Mouse (Mus musculus) kidney, adult 8-10 months (tissue): ENCODE measurements at regions not wholly inside any gene's neighbourhood (a gene's known extent, or its start where the extent isn't known, plus 50 kb on each side); places are given as distances from the start of the nearest gene placed in this dataset.

Source experiments
- DNase-seq, 2 experiments: peaks; one replicate each; pipeline ENCODE4 v3.0.0; 2022

DNA sequence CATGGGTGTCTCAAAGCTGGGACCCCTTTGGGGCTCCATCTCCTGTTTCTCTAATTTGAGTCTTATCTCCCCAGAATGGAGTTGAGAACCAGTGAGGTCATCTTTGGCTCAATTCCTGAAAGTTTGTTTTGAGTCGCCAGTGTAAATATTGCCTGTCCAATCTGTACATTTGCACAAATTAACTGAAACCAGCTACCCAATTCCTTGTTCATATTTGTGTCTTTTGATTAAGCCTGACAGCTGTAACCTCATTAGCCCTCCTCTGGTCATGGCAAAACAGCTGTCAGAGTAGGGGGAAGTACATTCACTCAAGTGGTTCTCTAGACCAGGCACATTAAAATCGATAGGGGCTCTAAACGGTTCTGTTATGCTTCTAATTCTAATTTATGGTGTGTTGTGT lies 177.0 kb downstream of the Rps12 start:
- DNase-seq = no peak

- no peak for DNase-seq
These were observed 177.7 kb downstream of the Rps12 start for GRCm38 (mm10) chr10:23609270-23609914.

DNA sequence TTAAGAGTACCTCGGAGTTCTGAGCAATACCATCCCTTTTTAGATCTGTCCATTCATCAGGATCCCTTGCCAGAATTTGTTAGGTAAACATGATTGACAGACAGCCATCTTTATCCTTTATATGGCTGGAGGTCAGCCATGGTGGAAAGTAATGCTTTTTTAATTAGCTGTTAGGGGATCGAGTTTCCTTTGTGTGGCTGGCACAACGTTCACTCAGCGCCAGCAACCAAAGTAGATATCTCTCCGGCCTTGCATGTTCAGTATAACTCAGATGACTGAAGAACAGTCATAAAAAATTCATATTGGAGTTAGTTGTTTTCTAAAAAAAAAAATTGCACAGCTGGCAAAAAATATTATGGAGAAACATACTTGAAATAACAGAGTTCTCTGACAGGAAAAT lies 186.4 kb downstream of the Rps12 start:
- no peak for DNase-seq

- DNase-seq = no peak
These were observed 191.5 kb downstream of the Rps12 start for GRCm38 (mm10) chr10:23595541-23595940.

DNA sequence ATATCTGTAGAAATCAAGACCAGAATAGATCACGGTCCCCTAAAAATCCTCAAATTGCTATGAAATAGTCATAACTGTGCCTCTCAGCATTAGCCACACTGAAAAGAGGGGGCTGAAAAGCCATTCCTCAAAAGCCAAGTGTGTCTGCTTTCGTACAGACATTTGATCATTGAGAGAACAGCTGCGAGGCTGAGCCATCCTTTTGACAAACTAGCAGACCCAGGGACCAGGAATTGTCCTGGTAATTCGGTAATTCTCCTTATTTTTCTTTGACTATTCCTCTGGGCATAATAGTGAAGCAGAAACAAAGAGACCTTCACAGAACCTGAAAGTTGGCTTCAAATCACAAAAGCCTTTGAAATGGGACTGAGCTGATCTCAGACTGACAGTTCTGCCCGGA lies 206.8 kb downstream of the Rps12 start:
- DNase-seq = no peak

- DNase-seq = peak in 1 of 2 experiments; percentile 17
These were observed 216.1 kb downstream of the Rps12 start for GRCm38 (mm10) chr10:23571013-23571412.

DNA sequence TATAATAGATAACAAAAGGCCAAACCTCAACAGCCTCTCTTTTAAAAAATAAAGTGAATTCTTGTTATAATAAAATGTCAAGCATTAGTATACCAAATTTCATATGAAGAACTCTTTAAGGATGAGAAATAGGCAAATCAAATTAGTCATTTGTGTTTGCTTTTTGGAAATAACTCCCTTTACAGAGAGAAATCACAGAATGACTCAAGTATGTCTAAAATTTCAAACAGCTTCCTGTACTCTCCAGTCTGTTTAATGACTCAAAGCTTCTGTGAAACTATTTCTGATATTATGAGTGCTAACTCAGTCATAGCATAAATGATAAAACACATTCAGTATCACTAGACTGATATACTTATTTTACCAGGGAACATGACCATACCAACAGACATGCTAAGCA lies 217.7 kb downstream of the Rps12 start:
- DNase-seq = no peak

- no peak for DNase-seq
These were observed 211.8 kb upstream of the Eya4 start for GRCm38 (mm10) chr10:23562273-23562885.

DNA sequence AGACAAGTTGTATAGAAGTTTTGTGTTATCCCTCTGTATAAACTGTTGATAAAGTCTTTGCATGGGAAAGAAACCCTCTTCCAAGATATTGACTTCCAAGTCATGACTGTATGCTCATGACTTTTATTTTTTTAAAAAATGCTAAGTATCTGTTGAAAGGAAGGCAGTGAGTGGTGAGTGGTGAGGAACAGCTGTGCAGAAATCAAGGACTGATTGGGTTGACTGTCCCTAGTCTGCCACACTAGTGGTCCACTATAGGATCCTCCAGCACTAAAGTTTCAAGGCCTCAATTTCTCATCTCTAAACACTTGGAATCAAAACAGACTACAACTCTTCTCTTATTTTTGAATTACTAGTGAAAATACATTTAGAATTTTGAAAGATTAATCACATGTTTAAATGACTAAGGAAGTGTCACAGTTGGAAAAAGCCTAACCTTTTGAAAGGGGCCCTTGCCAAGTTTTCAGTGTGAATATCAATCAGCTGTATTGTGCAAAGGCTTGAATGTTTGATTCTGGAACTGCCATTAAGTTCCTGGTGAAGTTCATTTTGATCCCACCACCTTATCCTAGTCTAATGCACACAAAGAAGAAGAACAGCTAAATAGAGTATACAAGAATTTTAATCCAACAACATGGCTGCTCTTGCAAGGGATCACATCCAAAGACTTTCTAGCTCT lies 209.5 kb upstream of the Eya4 start:
- DNase-seq = no peak

DNA sequence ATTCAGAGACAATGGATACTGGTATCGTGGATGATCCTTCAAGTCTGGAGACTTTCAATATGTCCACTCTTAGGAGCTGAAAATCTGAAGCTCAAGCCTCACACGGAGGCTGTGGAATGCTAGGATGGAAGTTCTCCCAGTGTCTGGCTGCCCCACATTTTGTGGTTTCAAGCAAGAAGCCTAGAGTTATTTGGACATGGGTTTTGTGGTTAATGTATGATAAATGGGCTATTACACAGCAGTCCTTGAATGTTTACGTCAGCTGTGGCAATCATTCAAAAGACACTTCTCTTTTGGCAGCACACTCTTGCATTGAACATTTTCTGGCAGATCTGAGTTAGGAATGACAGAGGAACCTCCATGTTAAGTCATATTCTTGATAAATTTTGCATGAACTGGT lies 207.2 kb upstream of the Eya4 start:
- DNase-seq = no peak

- no peak for DNase-seq
These were observed 198.6 kb upstream of the Eya4 start for GRCm38 (mm10) chr10:23549207-23549606.

- DNase-seq = no peak
These were observed 197.7 kb upstream of the Eya4 start for GRCm38 (mm10) chr10:23548322-23548721.

GRCm38 (mm10) chr10:23542712-23543111 lies 192.1 kb upstream of the Eya4 start:
- DNase-seq = no peak

DNA sequence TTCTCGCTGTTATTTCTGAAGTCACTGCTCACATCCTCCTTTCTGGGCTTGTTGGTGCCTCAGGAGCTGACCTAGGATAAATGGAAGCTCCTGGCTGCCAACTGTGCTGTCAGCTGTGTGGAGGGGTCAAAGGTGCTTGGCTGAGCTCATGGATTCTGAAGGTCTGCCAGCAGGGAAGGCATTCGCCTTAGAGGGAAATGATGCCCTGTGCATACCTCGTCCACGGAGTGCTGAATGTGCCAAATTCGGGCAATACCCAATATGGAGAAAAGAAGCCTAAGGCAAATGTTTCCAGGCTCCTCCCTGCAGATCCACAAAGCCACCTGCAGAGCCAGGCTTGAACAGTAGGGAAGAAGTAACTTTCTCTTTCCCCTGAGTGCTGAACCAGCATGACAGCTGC lies 191.3 kb upstream of the Eya4 start:
- DNase-seq = peak; percentile 75 to 76

- DNase-seq = no peak
These were observed 184.1 kb upstream of the Eya4 start for GRCm38 (mm10) chr10:23534636-23535035.

DNA sequence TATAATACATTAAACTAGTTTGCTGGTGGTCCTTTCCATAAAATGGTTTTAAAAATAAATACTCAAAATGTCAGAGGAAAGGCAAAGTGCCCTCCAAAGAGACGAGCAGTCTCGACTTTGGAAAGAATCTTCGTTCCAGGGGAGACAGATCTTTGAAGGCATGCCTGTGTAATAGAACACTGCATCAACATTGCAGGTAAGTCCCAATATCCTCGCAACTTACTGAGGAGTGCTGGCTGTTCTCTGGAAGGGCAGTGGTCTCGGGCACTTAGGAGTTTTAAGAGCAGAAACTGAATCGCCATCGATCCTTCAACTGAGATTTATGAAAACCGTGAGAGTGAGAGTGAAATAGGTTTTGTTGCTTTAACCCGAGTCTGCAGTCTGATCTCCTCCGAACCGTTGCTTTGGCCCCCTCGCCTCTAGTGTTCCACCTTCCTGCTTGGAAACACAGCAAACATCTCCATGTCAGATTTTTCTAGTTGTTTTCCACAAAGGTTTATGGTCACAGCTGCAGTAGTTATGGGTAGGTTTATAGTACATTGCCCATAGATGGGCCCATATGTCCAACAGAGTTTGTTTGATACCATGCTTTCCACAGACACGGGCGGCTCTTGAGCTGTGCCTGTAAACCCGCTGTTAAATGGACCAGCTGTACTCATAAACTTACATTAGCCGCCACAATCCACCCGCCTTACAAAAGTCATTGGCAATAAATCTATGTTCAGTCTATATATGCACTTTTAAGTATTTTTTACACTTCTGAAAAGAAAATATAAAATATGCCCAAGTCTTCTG lies 181.6 kb upstream of the Eya4 start:
- no peak for DNase-seq

DNA sequence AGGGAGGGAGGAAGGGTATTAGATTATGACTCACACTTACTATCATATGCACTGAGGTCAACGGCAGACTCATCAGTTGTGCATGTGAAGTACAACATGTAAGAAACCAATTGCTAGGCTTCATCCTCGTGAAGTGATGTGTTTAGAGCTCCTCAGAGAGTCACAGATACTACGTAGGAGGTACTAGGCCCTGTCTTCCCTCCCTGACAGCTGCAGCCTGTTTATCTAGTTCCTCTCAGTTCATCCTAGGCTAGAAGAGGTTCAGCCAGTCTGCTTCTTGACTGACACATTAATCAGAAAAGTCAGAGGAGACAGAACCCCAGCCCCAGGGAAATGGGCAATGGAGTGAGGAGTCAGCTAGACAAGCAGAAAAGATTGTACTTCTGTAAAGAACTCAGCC lies 180.1 kb upstream of the Eya4 start:
- no peak for DNase-seq

GRCm38 (mm10) chr10:23526796-23527195 lies 176.2 kb upstream of the Eya4 start:
- no peak for DNase-seq

DNA sequence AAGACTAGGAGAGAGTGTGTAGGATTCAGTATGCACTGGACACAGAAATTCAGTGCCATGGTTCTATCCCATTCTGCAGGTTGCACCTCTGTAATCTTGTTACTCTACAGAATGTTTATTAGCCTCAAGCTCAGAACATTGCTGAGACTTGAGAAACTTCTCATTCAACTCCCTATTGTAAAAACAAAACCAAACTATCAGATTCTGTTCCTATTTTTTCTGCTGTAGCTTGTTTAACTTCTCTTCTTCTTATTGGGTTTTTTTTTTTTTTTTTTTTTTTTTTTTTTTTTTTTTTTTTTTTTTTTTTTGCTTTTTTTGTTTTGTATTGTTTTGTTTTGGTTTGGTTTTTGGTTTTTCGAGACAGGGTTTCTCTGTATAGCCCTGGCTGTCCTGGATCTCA lies 172.1 kb upstream of the Eya4 start:
- DNase-seq = no peak

GRCm38 (mm10) chr10:23493647-23494046 lies 143.1 kb upstream of the Eya4 start:
- no peak for DNase-seq

DNA sequence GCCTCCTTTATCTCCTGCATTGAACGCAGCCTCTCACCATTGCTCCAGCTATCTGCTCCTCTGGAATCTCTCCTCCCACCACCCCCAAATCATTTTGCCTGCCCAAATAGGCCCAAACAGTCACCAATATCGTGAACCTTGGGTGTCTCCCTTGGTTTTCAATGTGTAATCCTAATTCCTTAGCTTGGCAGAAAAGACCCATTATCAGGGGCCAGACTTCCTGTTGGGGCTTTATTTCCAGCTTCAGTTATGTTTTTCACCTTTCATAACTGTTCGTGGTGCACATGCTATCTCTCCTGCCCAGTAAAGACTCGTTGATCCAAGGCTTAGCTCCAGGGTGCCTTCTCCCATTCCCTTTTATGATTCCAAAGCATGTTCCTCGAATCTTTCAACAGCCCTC lies 142.4 kb upstream of the Eya4 start:
- no peak for DNase-seq

DNA sequence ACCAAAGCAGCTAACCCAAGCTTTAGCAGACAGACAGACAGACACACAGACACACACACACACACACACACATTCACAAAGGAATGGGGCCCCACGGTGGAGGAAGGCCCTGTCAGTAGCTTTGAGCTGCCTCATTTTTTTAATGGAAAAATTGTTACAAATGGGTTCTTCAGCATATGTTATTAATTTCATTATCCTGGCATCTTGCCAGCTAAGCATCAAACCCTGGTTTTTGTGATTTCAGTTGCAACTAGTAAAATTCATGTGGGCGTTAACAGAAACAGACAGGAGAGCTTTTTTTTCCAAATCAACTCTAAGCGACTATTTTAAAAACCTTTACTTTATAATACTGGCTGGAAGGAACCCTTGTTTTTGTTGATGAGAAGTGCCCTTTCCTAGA lies 138.4 kb upstream of the Eya4 start:
- no peak for DNase-seq

- no peak for DNase-seq
These were observed 129.9 kb upstream of the Eya4 start for GRCm38 (mm10) chr10:23480474-23480873.

- no peak for DNase-seq
These were observed 128.3 kb upstream of the Eya4 start for GRCm38 (mm10) chr10:23478902-23479301.
